Mouse (Mus musculus): ENCODE data around the gene Atp6v0c. TPM values are rescaled to one million over a fixed set of nuclear protein-coding genes. Genes with fewer than 3 reads are reported as not detected.

The Atp6v0c gene
- polyA plus RNA-seq, 1 experiment = 2,309 TPM

DNA sequence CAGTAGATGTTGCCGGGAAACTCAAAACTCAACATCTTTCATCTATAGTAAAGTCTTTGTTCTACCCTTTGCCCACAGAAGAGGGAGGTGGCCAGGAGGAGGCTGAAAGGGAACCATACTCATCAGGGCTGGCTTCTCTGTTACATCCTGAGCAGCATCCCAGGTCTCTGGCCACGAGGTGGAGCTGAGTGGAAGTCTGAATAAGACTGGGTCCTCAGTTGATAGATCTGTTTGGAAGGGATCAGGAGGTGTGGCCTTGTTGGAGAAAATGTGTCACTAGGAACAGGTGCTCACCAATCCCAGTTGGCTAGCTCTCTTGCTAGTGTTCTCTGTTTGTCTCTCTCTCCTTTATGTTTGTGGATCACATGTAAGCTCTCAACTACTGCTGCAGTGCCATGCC is 25.8 kb upstream of the Atp6v0c start:
- H3K4me3 ChIP-seq (replicated peaks; ENCODE audit: insufficient read depth, low read depth, low read length) = no peak overlapping the region
- no peak for DNase-seq
- H3K27me3 ChIP-seq (ENCODE audit: control insufficient read depth, insufficient read depth, low read length) = no peaks in the 10 kb centered on the region
- H3K4me1 ChIP-seq (ENCODE audit: control insufficient read depth, insufficient read depth, low read length) = peaks cover 34% of the 10 kb centered on the region
- H3K27ac ChIP-seq (ENCODE audit: insufficient read depth, low read length) = no peak overlapping the region
- no peak for TF ChIP-seq POLR2A (IDR thresholded peaks at IDR 0.05; ENCODE audit: borderline replicate concordance, insufficient read depth, low read length)
- no peak for TF ChIP-seq CTCF (IDR thresholded peaks at IDR 0.05; ENCODE audit: borderline replicate concordance, insufficient read depth, low read depth, low read length)
- 60% methylated on average over 2 of the region's 2 CpGs for WGBS

- TF ChIP-seq POLR2A (IDR thresholded peaks at IDR 0.05; ENCODE audit: borderline replicate concordance, insufficient read depth, low read length) (no peak), CTCF (IDR thresholded peaks at IDR 0.05; ENCODE audit: borderline replicate concordance, insufficient read depth, low read depth, low read length) (no peak)
- H3K4me3 ChIP-seq (replicated peaks; ENCODE audit: insufficient read depth, low read depth, low read length) = no peak overlapping the region
- no peak overlapping the region for H3K27ac ChIP-seq (ENCODE audit: insufficient read depth, low read length)
- WGBS = 94% methylated on average over 5 of the region's 5 CpGs
- H3K4me1 ChIP-seq (ENCODE audit: control insufficient read depth, insufficient read depth, low read length) = peaks cover 24% of the 10 kb centered on the region
- no peak for DNase-seq
- H3K27me3 ChIP-seq (ENCODE audit: control insufficient read depth, insufficient read depth, low read length) = no peaks in the 10 kb centered on the region
These were observed 24.3 kb upstream of the Atp6v0c start for GRCm38 (mm10) chr17:24193769-24194168.

- H3K27me3 ChIP-seq (ENCODE audit: control insufficient read depth, insufficient read depth, low read length) = no peaks in the 10 kb centered on the region
- no peak overlapping the region for H3K27ac ChIP-seq (ENCODE audit: insufficient read depth, low read length)
- WGBS = 95% methylated on average over 8 of the region's 8 CpGs
- no peak overlapping the region for H3K4me3 ChIP-seq (replicated peaks; ENCODE audit: insufficient read depth, low read depth, low read length)
- TF ChIP-seq POLR2A (IDR thresholded peaks at IDR 0.05; ENCODE audit: borderline replicate concordance, insufficient read depth, low read length) = no peak
- no peak for TF ChIP-seq CTCF (IDR thresholded peaks at IDR 0.05; ENCODE audit: borderline replicate concordance, insufficient read depth, low read depth, low read length)
- DNase-seq = no peak
- H3K4me1 ChIP-seq (ENCODE audit: control insufficient read depth, insufficient read depth, low read length) = peaks cover 19% of the 10 kb centered on the region
These were observed 23.8 kb upstream of the Atp6v0c start for GRCm38 (mm10) chr17:24193268-24193667.

- H3K27me3 ChIP-seq (ENCODE audit: control insufficient read depth, insufficient read depth, low read length) = no peaks in the 10 kb centered on the region
- no peak for DNase-seq
- peaks cover 15% of the 10 kb centered on the region for H3K4me1 ChIP-seq (ENCODE audit: control insufficient read depth, insufficient read depth, low read length)
- TF ChIP-seq CTCF (IDR thresholded peaks at IDR 0.05; ENCODE audit: borderline replicate concordance, insufficient read depth, low read depth, low read length) (no peak), POLR2A (IDR thresholded peaks at IDR 0.05; ENCODE audit: borderline replicate concordance, insufficient read depth, low read length) (no peak)
- WGBS = 90% methylated on average over 8 of the region's 8 CpGs
- H3K27ac ChIP-seq (ENCODE audit: insufficient read depth, low read length) = no peak overlapping the region
- H3K4me3 ChIP-seq (replicated peaks; ENCODE audit: insufficient read depth, low read depth, low read length) = no peak overlapping the region
These were observed 23.3 kb upstream of the Atp6v0c start for GRCm38 (mm10) chr17:24192848-24193247.

GRCm38 (mm10) chr17:24191481-24191880 is 22.0 kb upstream of the Atp6v0c start:
- H3K4me1 ChIP-seq (ENCODE audit: control insufficient read depth, insufficient read depth, low read length) = 0 out of 2 replicates have a peak, but pooled peaks cover 4% of the 10 kb centered on the region
- TF ChIP-seq CTCF (IDR thresholded peaks at IDR 0.05; ENCODE audit: borderline replicate concordance, insufficient read depth, low read depth, low read length) (no peak), POLR2A (IDR thresholded peaks at IDR 0.05; ENCODE audit: borderline replicate concordance, insufficient read depth, low read length) (no peak)
- H3K4me3 ChIP-seq (replicated peaks; ENCODE audit: insufficient read depth, low read depth, low read length) = no peak overlapping the region
- H3K27ac ChIP-seq (ENCODE audit: insufficient read depth, low read length) = no peak overlapping the region
- H3K27me3 ChIP-seq (ENCODE audit: control insufficient read depth, insufficient read depth, low read length) = no peaks in the 10 kb centered on the region
- DNase-seq = no peak
- WGBS = 71% methylated on average over 4 of the region's 4 CpGs

- Histone ChIP-seq H3K27me3 (ENCODE audit: control insufficient read depth, insufficient read depth, low read length) (no peaks in the 10 kb centered on the region), H3K27ac (ENCODE audit: insufficient read depth, low read length) (no peak overlapping the region), H3K4me1 (ENCODE audit: control insufficient read depth, insufficient read depth, low read length) (peaks cover 5% of the 10 kb centered on the region), H3K4me3 (replicated peaks; ENCODE audit: insufficient read depth, low read depth, low read length) (no peak overlapping the region)
- TF ChIP-seq POLR2A (IDR thresholded peaks at IDR 0.05; ENCODE audit: borderline replicate concordance, insufficient read depth, low read length) (no peak), CTCF (IDR thresholded peaks at IDR 0.05; ENCODE audit: borderline replicate concordance, insufficient read depth, low read depth, low read length) (no peak)
- no peak for DNase-seq
- 96% methylated on average over 2 of the region's 2 CpGs for WGBS
These were observed 21.4 kb upstream of the Atp6v0c start for GRCm38 (mm10) chr17:24190934-24191333.

- TF ChIP-seq CTCF (IDR thresholded peaks at IDR 0.05; ENCODE audit: borderline replicate concordance, insufficient read depth, low read depth, low read length) (no peak), POLR2A (IDR thresholded peaks at IDR 0.05; ENCODE audit: borderline replicate concordance, insufficient read depth, low read length) (no peak)
- Histone ChIP-seq H3K27ac (ENCODE audit: insufficient read depth, low read length) (no peak overlapping the region), H3K27me3 (ENCODE audit: control insufficient read depth, insufficient read depth, low read length) (no peaks in the 10 kb centered on the region), H3K4me1 (ENCODE audit: control insufficient read depth, insufficient read depth, low read length) (peaks cover 5% of the 10 kb centered on the region), H3K4me3 (replicated peaks; ENCODE audit: insufficient read depth, low read depth, low read length) (no peak overlapping the region)
- WGBS = 74% methylated on average over 3 of the region's 3 CpGs
- DNase-seq = no peak
These were observed 4.8 kb upstream of the Atp6v0c start for GRCm38 (mm10) chr17:24174259-24174658.

DNA sequence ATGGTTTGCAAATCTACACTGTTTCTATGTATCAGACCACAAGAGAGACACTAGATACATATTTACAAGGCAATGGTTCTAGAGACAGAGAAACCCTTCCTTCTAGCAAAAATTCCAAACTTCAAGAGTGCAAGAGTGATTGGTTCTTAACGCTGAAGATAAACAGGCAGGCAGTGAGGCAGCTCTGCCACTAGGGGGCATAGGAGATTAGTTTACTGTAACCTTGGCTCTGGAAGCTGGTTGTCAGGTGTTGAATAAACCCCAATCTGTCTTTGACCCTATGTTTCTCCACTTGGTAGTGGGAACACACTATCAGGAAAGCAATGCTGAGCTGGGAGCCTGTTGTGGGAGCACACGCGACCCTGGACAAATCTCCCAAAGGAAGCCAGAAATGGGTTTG is 3.9 kb upstream of the Atp6v0c start:
- WGBS = 2% methylated on average over 3 of the region's 3 CpGs
- Histone ChIP-seq H3K4me1 (ENCODE audit: control insufficient read depth, insufficient read depth, low read length) (peaks cover 5% of the 10 kb centered on the region), H3K4me3 (replicated peaks; ENCODE audit: insufficient read depth, low read depth, low read length) (no peak overlapping the region), H3K27me3 (ENCODE audit: control insufficient read depth, insufficient read depth, low read length) (no peaks in the 10 kb centered on the region), H3K27ac (ENCODE audit: insufficient read depth, low read length) (no peak overlapping the region)
- TF ChIP-seq CTCF (IDR thresholded peaks at IDR 0.05; ENCODE audit: borderline replicate concordance, insufficient read depth, low read depth, low read length) = peak; percentile 85
- TF ChIP-seq POLR2A (IDR thresholded peaks at IDR 0.05; ENCODE audit: borderline replicate concordance, insufficient read depth, low read length) = no peak
- DNase-seq = peak; percentile 75 to 79

Data from cerebellum, adult 2 months (tissue).